Mouse (Mus musculus): ENCODE data around the gene Vmn2r3.

Gene Vmn2r3

GRCm38 (mm10) chr3:64289609-64290008 is at the start of gene Vmn2r3:
Gene Vmn2r3 (minus strand): TSS chr3:64289709.
- WGBS, result 75% methylated on average over 1 of the region's 1 CpGs

- WGBS, result 61% methylated on average over 1 of the region's 1 CpGs
Measured at GRCm38 (mm10) chr3:64332548-64332947, 43.0 kb upstream of the Vmn2r3 start.

GRCm38 (mm10) chr3:64321824-64322223 is 32.3 kb upstream of the Vmn2r3 start:
- 43% methylated on average over 2 of the region's 2 CpGs for WGBS

GRCm38 (mm10) chr3:64265762-64266112 is 23.8 kb downstream of the Vmn2r3 start:
- WGBS, result 42% methylated on average over 1 of the region's 1 CpGs

GRCm38 (mm10) chr3:64265056-64265761 is 24.3 kb downstream of the Vmn2r3 start:
- 39% methylated on average over 7 of the region's 7 CpGs for WGBS

- 89% methylated on average over 3 of the region's 3 CpGs for WGBS
Measured at GRCm38 (mm10) chr3:64259582-64259981, 29.9 kb downstream of the Vmn2r3 start.

GRCm38 (mm10) chr3:64251646-64252045 is 37.9 kb downstream of the Vmn2r3 start:
- 84% methylated on average over 5 of the region's 5 CpGs for WGBS

- WGBS, result 82% methylated on average over 6 of the region's 6 CpGs
Measured at GRCm38 (mm10) chr3:64250461-64250860, 39.0 kb downstream of the Vmn2r3 start.

- 88% methylated on average over 6 of the region's 6 CpGs for WGBS
Measured at GRCm38 (mm10) chr3:64235459-64235858, 54.0 kb downstream of the Vmn2r3 start.

- WGBS, result 85% methylated on average over 10 of the region's 12 CpGs
Measured at GRCm38 (mm10) chr3:64233655-64234054, 55.9 kb downstream of the Vmn2r3 start.

GRCm38 (mm10) chr3:64227243-64227642 is 62.3 kb downstream of the Vmn2r3 start:
- 60% methylated on average over 2 of the region's 2 CpGs for WGBS

All from cerebral cortex, adult 2 months (tissue).